Mouse (Mus musculus) CH12.LX (cell line): ENCODE results near the gene Eif2d.

Experiments
- BHLHE40 ChIP-seq: IDR thresholded peaks from 2 replicates; pipeline ENCODE4 v1.6.1; 2011; ENCODE audit warnings: mild to moderate bottlenecking, low read depth, low read length, improper control_type of control experiment
- CTCF ChIP-seq, 2 experiments: IDR thresholded peaks in 1 of 2; conservative IDR thresholded peaks in 1 of 2; 2 replicates each; pipeline ENCODE4 v1.5.1; 2011 to 2012; ENCODE audit warnings: low read depth in 2 of 2, low read length in 2 of 2, improper control_type of control experiment in 1 of 2, inconsistent platforms in 1 of 2, mild to moderate bottlenecking in 1 of 2, moderate library complexity in 1 of 2
- E2F4 ChIP-seq: IDR thresholded peaks from 2 replicates; pipeline ENCODE4 v1.6.1; 2011; ENCODE audit warnings: low read depth, low read length, improper control_type of control experiment; ENCODE audit not compliant: insufficient replicate concordance
- EP300 ChIP-seq: IDR thresholded peaks from 2 replicates; pipeline ENCODE4 v1.6.1; 2011; ENCODE audit warnings: low read length, improper control_type of control experiment
- ETS1 ChIP-seq: conservative IDR thresholded peaks from 2 replicates; pipeline ENCODE4 v1.6.1; 2012; ENCODE audit warnings: low read depth, mild to moderate bottlenecking, inconsistent platforms, low read length, improper control_type of control experiment, moderate library complexity
- KAT2A ChIP-seq: IDR thresholded peaks from 2 replicates; pipeline ENCODE4 v1.6.1; 2012; ENCODE audit warnings: low read length, improper control_type of control experiment, inconsistent platforms; ENCODE audit not compliant: insufficient replicate concordance
- PAX5 ChIP-seq: IDR thresholded peaks from 2 replicates; pipeline ENCODE4 v1.6.1; 2012; ENCODE audit warnings: low read length, inconsistent platforms, mixed read lengths
- POLR2A ChIP-seq: IDR thresholded peaks from 2 replicates; pipeline ENCODE4 v1.6.1; 2011; ENCODE audit warnings: low read depth, mild to moderate bottlenecking, improper control_type of control experiment, low read length
- SMC3 ChIP-seq: IDR thresholded peaks from 2 replicates; pipeline ENCODE4 v1.6.1; 2011; ENCODE audit warnings: low read depth, low read length, improper control_type of control experiment

DNA sequence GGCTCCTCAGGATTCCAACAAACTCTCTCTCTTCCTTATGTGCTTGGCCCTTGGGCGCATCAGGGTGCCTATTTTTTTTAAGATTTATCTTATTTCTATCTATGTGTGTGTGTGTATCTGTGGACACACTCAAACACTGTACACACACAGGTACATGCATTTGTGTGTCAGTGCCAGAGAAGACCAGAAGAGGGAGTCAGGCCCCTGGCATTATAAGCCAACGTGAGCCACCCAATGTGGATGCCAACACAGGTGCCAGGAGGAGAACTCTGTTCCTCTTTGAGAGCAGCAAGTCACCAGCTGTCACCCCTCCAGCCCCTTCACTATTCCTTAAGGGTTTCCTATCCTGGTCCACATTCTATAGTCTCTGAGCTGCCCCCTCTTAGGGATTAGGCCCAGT lies 34.0 kb upstream of the Eif2d start:
- TF ChIP-seq PAX5, result no peak
- no peak for TF ChIP-seq E2F4
- peak; percentile 22 to 82; a peak in 3 of 4 replicates for TF ChIP-seq CTCF (conservative IDR thresholded peaks at IDR 0.05 in 1 of 2, IDR thresholded peaks at IDR 0.05 in 1 of 2; ENCODE audit: low read depth in 2 of 2, low read length in 2 of 2)
- TF ChIP-seq ETS1, result no peak
- TF ChIP-seq SMC3, result peak; percentile 86
- no peak for TF ChIP-seq POLR2A
- no peak for TF ChIP-seq EP300
- no peak for TF ChIP-seq KAT2A
- TF ChIP-seq BHLHE40, result no peak
